Mouse (Mus musculus) limb, embryonic 12.5 days (tissue): ENCODE measurements around the gene Ccdc110. TPM values are rescaled to one million over a fixed set of nuclear protein-coding genes. Genes with fewer than 3 reads are reported as not detected.

Experiments used
- ATAC-seq: fragments of 200-750 bp; cut with Nextera tagmentation; 2 replicates; pipeline ENCODE4 v1.8.0; 2017; ENCODE audit warnings: low read depth, moderate TSS enrichment; ENCODE audit not compliant: insufficient number of reproducible peaks, insufficient read depth, low FRiP score, low TSS enrichment
- H3K27ac ChIP-seq: fragments of 300-500 bp; sonication (generic); 2 replicates; pipeline ENCODE4 v1.5.1; 2016; ENCODE audit warnings: mild to moderate bottlenecking, moderate library complexity
- H3K27me3 ChIP-seq: fragments of 300-500 bp; sonication (generic); 2 replicates; pipeline ENCODE4 v1.6.1; 2016; ENCODE audit warnings: mild to moderate bottlenecking, moderate library complexity
- H3K36me3 ChIP-seq: fragments of 300-500 bp; sonication (generic); 2 replicates; pipeline ENCODE4 v1.6.1; 2016; ENCODE audit warnings: mild to moderate bottlenecking, moderate library complexity
- H3K4me1 ChIP-seq: fragments of 300-500 bp; sonication (generic); replicated peaks from 2 replicates; pipeline ENCODE4 v1.6.1; 2016
- H3K4me2 ChIP-seq: fragments of 300-500 bp; sonication (generic); 2 replicates; pipeline ENCODE4 v1.6.1; 2016; ENCODE audit warnings: mild to moderate bottlenecking, moderate library complexity
- H3K4me3 ChIP-seq: fragments of 300-500 bp; sonication (generic); replicated peaks from 2 replicates; pipeline ENCODE4 v1.5.1; 2016; ENCODE audit warnings: mild to moderate bottlenecking
- H3K9ac ChIP-seq: fragments of 300-500 bp; sonication (generic); replicated peaks from 2 replicates; pipeline ENCODE4 v1.6.1; 2016; ENCODE audit warnings: mild to moderate bottlenecking, moderate library complexity
- H3K9me3 ChIP-seq: fragments of 300-500 bp; sonication (generic); 2 replicates; pipeline ENCODE4 v1.6.1; 2016; ENCODE audit warnings: mild to moderate bottlenecking, moderate library complexity
- WGBS: fragments of 180-500 bp; shearing (Covaris S2); methylation state at CpG from one replicate; pipeline ENCODE4 v1.1.7; 2016; 5-methylcytosine and 5-hydroxymethylcytosine counted together
- polyA plus RNA-seq: library from polyadenylated mRNA; unstranded; fragments of >200 nt; fragmentation: Nextera tagmentation; extraction: Ambion mirVana; gene quantifications from 2 replicates; pipeline ENCODE4 v1.2.1, GENCODE M21; 2016

Gene Ccdc110
- polyA plus RNA-seq: 0.14 TPM in 1 of 2 replicates, not detected in the other

DNA sequence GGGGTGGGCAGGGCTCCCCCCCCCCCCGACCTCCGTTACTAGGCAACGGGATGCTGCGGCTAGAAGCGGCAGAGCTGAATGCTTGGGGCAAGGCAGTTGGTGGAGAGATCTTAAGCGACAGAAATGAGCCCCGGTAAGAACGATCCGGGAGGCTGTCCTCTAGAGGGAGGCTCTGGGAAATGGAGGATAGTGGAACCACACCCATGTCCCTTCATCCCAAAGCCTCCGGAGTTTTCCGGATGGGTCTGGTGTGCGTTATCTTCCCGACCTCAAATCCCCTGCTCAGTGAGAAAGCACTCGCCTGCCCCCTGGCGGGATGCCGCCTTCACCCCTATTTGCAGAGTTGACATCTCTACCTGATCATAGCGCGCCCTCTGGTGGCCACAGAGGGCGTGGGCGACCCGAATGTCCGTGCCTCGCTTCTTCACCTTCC, at the start of gene Ccdc110:
Gene Ccdc110, plus strand, starts transcription at position 38 of the 433 bp plus-strand sequence.
- H3K4me1 ChIP-seq: peaks cover 3% of the 10 kb centered on the region; the same call in 1 of the 2 replicates
- 0 out of 2 replicates have a peak, but pooled peaks cover 6% of the 10 kb centered on the region for H3K9me3 ChIP-seq
- WGBS: 2% methylated on average over 23 of the region's 23 CpGs
- H3K36me3 ChIP-seq: no peaks in the 10 kb centered on the region
- peak; percentile 79 for ATAC-seq
- peak within 1 kb of the TSS; percentile 61 for H3K4me2 ChIP-seq
- no peak within 1 kb of the TSS for H3K27ac ChIP-seq
- no peaks in the 10 kb centered on the region for H3K27me3 ChIP-seq
- H3K9ac ChIP-seq: no peak within 1 kb of the TSS
- H3K4me3 ChIP-seq: peak within 1 kb of the TSS; percentile 35

DNA sequence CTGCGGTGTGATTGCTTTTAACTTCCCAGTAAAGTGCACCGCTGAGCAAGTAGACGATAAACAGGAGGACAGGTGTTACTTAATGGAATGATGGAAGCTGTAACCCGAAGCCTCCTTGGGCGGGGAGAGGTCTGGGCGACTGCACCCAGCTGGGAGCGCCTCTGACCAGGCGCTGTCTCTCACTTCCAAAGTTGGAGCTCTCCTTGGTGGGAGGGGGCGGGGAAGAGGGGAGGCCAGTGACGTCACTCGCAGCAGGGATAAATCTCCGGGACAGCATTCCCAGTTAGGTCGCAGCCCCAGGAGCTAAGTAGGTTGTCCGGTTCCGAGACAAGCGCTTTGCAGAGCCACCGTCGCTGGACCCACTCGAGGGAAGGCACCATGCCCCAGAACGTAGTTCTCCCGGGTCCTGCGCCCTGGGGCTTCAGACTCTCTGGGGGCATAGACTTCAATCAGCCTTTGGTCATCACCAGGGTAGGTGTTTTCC, 49.2 kb upstream of the Ccdc110 start, which contains the start of gene Pdlim3:
Gene Pdlim3, plus strand, starts transcription at position 260 of the 484 bp plus-strand sequence.
- Histone ChIP-seq H3K27me3 (0 out of 2 replicates have a peak, but pooled peaks cover 11% of the 10 kb centered on the region), H3K9ac (peak within 1 kb of the TSS; percentile 50), H3K4me1 (peaks cover 19% of the 10 kb centered on the region), H3K9me3 (0 out of 2 replicates have a peak, but pooled peaks cover under 1% of the 10 kb centered on the region), H3K4me3 (peak within 1 kb of the TSS; percentile 42), H3K36me3 (no peaks in the 10 kb centered on the region), H3K4me2 (peak within 1 kb of the TSS; percentile 88), H3K27ac (0 out of 2 replicates have a peak within 1 kb of the TSS, but pooled peaks have one; percentile 41)
- peak; percentile 79; the same call in 1 of the 2 replicates for ATAC-seq
- WGBS: under 1% methylated on average over 22 of the region's 22 CpGs

DNA sequence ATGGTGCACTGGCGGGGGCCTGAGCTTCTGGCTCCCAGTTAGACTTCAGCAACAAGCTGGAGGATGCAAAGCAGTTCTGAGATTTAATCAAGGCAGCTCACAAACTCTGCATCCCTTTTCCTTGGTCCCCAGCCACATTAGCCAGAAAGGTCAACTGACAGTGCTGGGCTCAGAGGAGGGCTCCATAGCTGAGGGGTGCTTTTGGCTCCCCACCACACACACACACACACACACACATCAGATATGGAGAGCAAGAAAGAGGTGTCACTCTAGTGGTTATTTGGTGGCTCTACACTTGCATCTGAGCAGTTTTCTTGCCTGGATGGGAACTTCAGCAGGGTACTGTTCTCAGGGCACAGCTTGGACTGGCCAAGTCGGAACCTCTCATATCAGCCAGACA, 48.6 kb upstream of the Ccdc110 start:
- no peaks in the 10 kb centered on the region for H3K36me3 ChIP-seq
- H3K9ac ChIP-seq: peak overlapping the region; percentile 50; the same call in 1 of the 2 replicates
- no peaks in the 10 kb centered on the region for H3K9me3 ChIP-seq
- H3K4me1 ChIP-seq: peaks cover 19% of the 10 kb centered on the region
- peak overlapping the region; percentile 88 for H3K4me2 ChIP-seq
- 0 out of 2 replicates have a peak, but pooled peaks cover 11% of the 10 kb centered on the region for H3K27me3 ChIP-seq
- ATAC-seq: no peak
- H3K27ac ChIP-seq: 0 out of 2 replicates have a peak overlapping the region, but pooled peaks have one; percentile 41
- 30% methylated on average over 2 of the region's 2 CpGs for WGBS
- peak overlapping the region; percentile 42 for H3K4me3 ChIP-seq

DNA sequence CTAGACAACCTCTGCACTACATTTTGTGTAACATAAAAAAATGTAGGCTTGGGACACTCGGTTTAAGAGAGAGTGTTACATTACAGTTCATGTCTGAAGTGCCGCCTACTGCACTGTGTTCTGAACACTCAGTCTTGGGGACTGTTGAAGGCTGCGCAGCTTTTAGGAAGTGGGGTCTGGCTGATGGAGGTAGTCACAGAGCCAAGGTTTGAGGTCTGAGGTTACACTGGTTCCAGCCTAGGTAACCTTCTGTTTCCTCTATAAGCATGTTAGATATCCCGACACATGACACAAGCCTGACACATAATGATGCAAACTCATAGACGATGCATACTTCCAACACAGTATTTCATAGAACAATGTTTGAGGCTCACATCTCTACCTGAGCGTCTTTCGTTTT, 44.7 kb upstream of the Ccdc110 start:
- H3K4me2 ChIP-seq: no peak overlapping the region
- no peak for ATAC-seq
- H3K36me3 ChIP-seq: no peaks in the 10 kb centered on the region
- H3K27me3 ChIP-seq: no peaks in the 10 kb centered on the region
- H3K9ac ChIP-seq: no peak overlapping the region
- no peak overlapping the region for H3K27ac ChIP-seq
- 92% methylated on average over 7 of the region's 7 CpGs for WGBS
- peaks cover 11% of the 10 kb centered on the region for H3K4me1 ChIP-seq
- no peaks in the 10 kb centered on the region for H3K9me3 ChIP-seq
- no peak overlapping the region for H3K4me3 ChIP-seq

DNA sequence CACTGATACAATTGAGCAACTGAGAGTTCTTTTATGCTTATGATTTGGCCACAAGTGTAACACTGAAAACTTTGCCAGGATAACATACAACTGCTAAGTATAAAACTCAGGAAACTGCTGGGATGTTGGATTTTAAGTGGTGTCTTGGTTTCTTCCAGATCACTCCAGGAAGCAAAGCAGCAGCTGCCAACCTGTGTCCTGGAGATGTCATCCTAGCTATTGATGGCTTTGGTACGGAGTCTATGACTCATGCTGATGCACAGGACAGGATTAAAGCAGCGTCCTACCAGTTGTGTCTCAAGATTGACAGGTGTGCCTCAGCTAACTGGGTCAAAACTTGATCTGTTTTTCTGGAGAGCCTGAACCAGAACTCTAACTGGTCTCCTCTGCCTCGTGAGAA, 37.8 kb upstream of the Ccdc110 start:
- Histone ChIP-seq H3K9me3 (no peaks in the 10 kb centered on the region), H3K4me2 (no peak overlapping the region), H3K27me3 (no peaks in the 10 kb centered on the region), H3K27ac (no peak overlapping the region), H3K4me1 (no peaks in the 10 kb centered on the region), H3K9ac (no peak overlapping the region), H3K4me3 (no peak overlapping the region), H3K36me3 (no peaks in the 10 kb centered on the region)
- 82% methylated on average over 3 of the region's 3 CpGs for WGBS
- ATAC-seq: no peak

DNA sequence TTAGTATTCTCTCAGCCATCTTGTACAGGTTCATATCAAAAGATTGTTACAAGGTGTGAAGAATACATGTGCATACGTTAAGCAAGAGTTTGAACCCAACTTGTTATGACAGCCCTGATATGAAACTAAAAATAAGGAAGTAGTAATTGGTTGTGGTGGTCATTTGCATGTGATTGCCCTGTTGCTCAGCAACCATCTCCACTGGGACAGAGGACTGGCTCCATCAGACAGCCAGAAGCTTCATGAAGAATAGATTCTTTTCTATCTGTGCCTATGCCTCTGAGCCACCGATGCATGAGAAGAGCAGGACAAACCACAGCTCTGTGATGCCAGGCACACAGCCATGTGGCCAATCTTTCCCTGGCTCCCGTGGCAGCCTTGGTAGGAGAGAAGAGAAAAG, 34.6 kb upstream of the Ccdc110 start:
- Histone ChIP-seq H3K9me3 (no peaks in the 10 kb centered on the region), H3K36me3 (no peaks in the 10 kb centered on the region), H3K9ac (no peak overlapping the region), H3K4me1 (no peaks in the 10 kb centered on the region), H3K4me2 (no peak overlapping the region), H3K4me3 (no peak overlapping the region), H3K27me3 (no peaks in the 10 kb centered on the region), H3K27ac (no peak overlapping the region)
- ATAC-seq: no peak
- 86% methylated on average over 3 of the region's 3 CpGs for WGBS

DNA sequence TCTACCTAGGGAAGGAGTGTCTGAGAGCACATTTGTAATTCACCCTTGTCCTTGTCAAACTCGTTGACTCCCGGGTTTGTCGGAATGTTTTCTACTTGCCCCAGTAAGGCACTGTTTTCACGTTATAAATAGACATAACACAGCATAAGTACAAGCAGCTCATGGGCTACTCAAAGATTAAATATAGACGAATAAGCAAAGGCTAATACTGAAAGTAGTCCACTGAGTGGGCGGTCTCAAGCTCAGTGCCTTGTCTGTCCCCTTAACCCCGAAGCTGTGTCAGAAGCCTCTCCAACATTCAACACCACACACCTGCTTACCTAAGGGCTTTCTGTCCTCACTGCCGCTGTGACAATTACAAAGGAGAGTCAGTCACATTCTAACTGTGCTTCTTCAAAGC, 32.8 kb upstream of the Ccdc110 start:
- no peak for ATAC-seq
- Histone ChIP-seq H3K9ac (no peak overlapping the region), H3K4me1 (no peaks in the 10 kb centered on the region), H3K27me3 (no peaks in the 10 kb centered on the region), H3K27ac (no peak overlapping the region), H3K36me3 (no peaks in the 10 kb centered on the region), H3K4me3 (no peak overlapping the region), H3K4me2 (no peak overlapping the region), H3K9me3 (no peaks in the 10 kb centered on the region)
- 84% methylated on average over 8 of the region's 8 CpGs for WGBS

DNA sequence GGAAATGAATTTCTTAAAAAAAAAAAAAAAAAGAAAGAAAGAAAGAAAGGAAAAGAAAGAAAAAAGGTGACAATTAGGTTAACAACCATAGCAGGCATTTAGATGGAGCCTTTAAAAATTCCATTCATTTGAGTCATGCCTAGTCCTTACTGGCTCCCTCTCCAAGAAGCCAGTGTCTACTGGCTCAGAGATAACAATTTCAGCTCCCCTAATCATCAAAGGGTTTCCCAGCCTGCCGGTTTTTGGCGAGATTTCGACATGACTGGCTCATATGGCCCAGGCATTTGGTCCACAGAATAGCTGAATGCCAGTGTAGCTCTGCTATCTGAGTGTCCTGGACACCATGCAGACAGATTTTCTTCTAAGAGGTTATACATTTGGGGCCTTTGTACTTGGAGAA, 30.8 kb upstream of the Ccdc110 start:
- 19% methylated on average over 3 of the region's 3 CpGs for WGBS
- no peak for ATAC-seq
- Histone ChIP-seq H3K27me3 (no peaks in the 10 kb centered on the region), H3K4me3 (no peak overlapping the region), H3K36me3 (no peaks in the 10 kb centered on the region), H3K4me2 (no peak overlapping the region), H3K4me1 (0 out of 2 replicates have a peak, but pooled peaks cover 4% of the 10 kb centered on the region), H3K27ac (no peak overlapping the region), H3K9me3 (no peaks in the 10 kb centered on the region), H3K9ac (no peak overlapping the region)

DNA sequence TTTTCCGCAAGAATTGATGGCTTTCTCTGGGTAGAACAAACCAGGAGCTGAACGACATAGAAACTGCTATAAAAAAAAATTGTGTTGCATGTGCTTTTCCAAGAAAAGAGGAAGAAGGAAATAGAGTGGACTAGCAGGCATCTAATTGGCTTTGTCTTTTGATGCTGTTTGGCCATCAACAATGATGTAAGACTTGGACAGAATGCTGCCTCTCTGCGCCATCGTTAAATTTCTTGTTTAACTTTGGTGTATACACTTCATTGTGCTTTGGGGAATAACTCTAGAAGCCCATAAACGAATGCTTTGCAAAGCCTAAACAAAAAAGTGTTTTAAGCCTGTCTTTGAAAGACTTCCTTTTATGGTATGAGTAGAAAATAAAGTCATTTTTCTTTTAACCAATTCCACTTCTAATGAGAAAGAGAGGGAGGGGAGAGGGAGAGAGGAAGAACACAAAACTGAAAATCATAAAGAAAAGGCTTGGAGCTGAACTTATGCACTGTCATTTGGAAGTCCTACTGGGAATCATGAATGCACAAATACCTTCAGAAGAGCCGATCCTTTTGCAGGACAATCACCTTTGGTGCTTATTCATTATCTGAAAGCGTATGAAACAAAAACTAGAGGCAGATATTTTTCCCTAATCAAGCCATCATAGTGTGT, 28.7 kb upstream of the Ccdc110 start:
- 64% methylated on average over 7 of the region's 7 CpGs for WGBS
- Histone ChIP-seq H3K27ac (no peak overlapping the region), H3K27me3 (no peaks in the 10 kb centered on the region), H3K9me3 (no peaks in the 10 kb centered on the region), H3K36me3 (no peaks in the 10 kb centered on the region), H3K4me3 (no peak overlapping the region), H3K4me2 (no peak overlapping the region), H3K9ac (no peak overlapping the region), H3K4me1 (peaks cover 12% of the 10 kb centered on the region; the same call in 1 of the 2 replicates)
- no peak for ATAC-seq

DNA sequence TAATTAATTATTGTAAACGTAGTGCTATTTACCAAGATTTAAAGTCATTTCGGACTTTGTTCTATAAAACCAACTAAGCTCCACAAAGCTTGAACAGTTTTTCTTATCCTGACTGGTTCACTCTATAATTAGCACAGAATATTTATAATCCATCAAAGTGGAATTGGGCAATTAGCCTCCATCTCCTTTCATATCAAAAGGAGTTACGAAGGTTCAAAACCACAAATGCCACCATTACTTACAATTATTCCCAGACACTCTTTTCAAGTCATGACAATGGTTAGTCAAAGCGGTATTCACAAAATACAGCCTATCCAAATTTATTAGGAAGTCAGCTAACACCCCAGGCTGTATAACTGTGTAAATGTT, 28.2 kb upstream of the Ccdc110 start:
- H3K27ac ChIP-seq: no peak overlapping the region
- H3K4me2 ChIP-seq: no peak overlapping the region
- H3K9ac ChIP-seq: no peak overlapping the region
- no peaks in the 10 kb centered on the region for H3K27me3 ChIP-seq
- WGBS: 81% methylated on average over 4 of the region's 4 CpGs
- no peaks in the 10 kb centered on the region for H3K9me3 ChIP-seq
- no peak overlapping the region for H3K4me3 ChIP-seq
- ATAC-seq: no peak
- peaks cover 12% of the 10 kb centered on the region; the same call in 1 of the 2 replicates for H3K4me1 ChIP-seq
- H3K36me3 ChIP-seq: no peaks in the 10 kb centered on the region

DNA sequence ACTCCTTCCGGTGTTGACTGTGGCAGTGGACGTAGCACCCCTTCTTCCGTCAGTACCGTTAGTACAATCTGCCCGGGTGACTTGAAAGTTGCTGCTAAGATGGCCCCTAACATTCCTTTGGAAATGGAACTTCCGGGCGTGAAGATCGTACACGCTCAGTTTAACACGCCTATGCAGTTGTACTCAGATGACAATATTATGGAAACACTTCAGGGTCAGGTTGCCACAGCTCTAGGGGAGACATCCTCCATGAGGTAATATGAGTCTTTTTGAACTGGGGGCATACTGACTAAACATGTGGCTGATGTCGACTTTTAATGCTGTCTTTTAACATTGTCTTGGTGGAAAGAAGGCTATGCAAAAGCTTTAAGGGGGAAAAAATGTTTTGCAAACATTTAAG, 20.7 kb upstream of the Ccdc110 start:
- H3K36me3 ChIP-seq: no peaks in the 10 kb centered on the region
- no peak for ATAC-seq
- 78% methylated on average over 11 of the region's 11 CpGs for WGBS
- H3K9me3 ChIP-seq: no peaks in the 10 kb centered on the region
- H3K27me3 ChIP-seq: no peaks in the 10 kb centered on the region
- H3K4me2 ChIP-seq: no peak overlapping the region
- H3K4me3 ChIP-seq: no peak overlapping the region
- no peak overlapping the region for H3K27ac ChIP-seq
- H3K9ac ChIP-seq: no peak overlapping the region
- peaks cover 13% of the 10 kb centered on the region; the same call in 1 of the 2 replicates for H3K4me1 ChIP-seq
